ENCODE assay signal across 8 mouse cellular contexts in the genomic region with DNA sequence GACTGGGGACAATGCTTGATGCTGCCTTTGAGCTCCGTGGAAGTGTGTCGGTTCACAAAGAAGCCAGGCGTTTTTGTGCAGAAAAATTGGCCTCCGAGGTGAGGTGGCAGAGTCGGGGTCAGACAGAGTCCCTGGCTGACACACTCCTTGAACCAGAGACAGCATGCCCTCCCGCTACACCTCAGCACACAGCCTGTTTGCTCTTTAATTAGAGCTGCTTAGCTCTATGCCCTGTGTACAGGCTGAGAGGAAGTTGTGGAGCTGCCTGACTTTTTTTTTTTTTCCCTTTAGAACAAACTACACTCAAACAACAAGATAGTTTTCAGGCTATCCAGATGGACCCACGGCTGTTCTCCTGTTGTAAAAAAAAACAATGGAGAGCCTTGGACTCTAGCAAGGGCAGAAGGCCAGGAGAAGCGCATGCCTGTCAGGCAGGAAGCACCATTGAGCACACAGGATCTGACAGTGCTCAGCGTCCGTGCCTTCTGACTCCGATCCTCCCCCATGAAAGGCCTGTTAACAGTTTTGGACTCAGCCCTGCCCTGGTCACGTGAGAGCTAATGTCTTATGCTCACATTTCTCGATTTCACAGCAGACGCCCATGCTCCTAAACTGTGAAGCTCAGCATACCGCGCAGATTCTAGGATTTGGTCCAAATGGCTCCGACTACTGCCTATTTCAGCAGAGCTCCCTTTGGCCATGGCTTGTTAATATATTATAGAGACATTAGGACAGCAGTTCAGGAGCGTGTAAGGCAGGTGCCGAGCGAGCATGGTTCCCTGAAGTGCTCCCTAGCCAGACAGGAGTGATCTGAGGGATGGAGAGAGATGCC. TPM values are rescaled to one million over a fixed set of nuclear protein-coding genes. Genes with fewer than 3 reads are reported as not detected.
DNase-seq lines count a peak whose midpoint lies in the region; ATAC-seq and TF ChIP-seq lines count a peak whose summit lies in the region.

No protein-coding gene starts in this region.

- H3K27ac ChIP-seq in forebrain, embryonic 14.5 days (ENCODE audit: low read depth, low read length) = no peak overlapping the region
- H3K27ac ChIP-seq in midbrain, postnatal 0 days (ENCODE audit: low read depth, low read length) = no peak overlapping the region

- H3K4me1 ChIP-seq in forebrain, embryonic 14.5 days (ENCODE audit: control insufficient read depth, insufficient read depth, low read length) = peaks cover 7% of the 10 kb centered on the region
- no peaks in the 10 kb centered on the region; the same call in 1 of the 2 replicates for H3K4me1 ChIP-seq in midbrain, postnatal 0 days (ENCODE audit: insufficient read depth, low read length)

- 34% methylated on average over 20 of the region's 20 CpGs for WGBS in forebrain, embryonic 14.5 days
- 31% methylated on average over 20 of the region's 20 CpGs for WGBS in midbrain, postnatal 0 days

- no peaks in the 10 kb centered on the region for H3K27me3 ChIP-seq in forebrain, embryonic 14.5 days (replicated peaks; ENCODE audit: control insufficient read depth, insufficient read depth, low read length)
- 0 out of 2 replicates have a peak, but pooled peaks cover 3% of the 10 kb centered on the region for H3K27me3 ChIP-seq in midbrain, postnatal 0 days (ENCODE audit: insufficient read depth, low read length)

- no peaks in the 10 kb centered on the region for H3K36me3 ChIP-seq in forebrain, embryonic 14.5 days (ENCODE audit: control insufficient read depth, insufficient read depth, low read length)
- no peaks in the 10 kb centered on the region for H3K36me3 ChIP-seq in midbrain, postnatal 0 days (ENCODE audit: insufficient read depth, low read length)

- TF ChIP-seq CTCF in midbrain, postnatal 0 days (IDR thresholded peaks at IDR 0.05) = no peak

- H3K4me2 ChIP-seq in forebrain, embryonic 14.5 days (ENCODE audit: low read length) = no peak overlapping the region
- H3K4me2 ChIP-seq in midbrain, postnatal 0 days (ENCODE audit: low read depth, low read length, poor library complexity, severe bottlenecking) = 0 out of 2 replicates have a peak overlapping the region, but pooled peaks have one; percentile 9

- no peaks in the 10 kb centered on the region for H3K9me3 ChIP-seq in forebrain, embryonic 14.5 days (replicated peaks; ENCODE audit: control insufficient read depth, low read length)
- H3K9me3 ChIP-seq in midbrain, postnatal 0 days (ENCODE audit: low read length) = no peaks in the 10 kb centered on the region

- ATAC-seq in forebrain, embryonic 14.5 days = peak; percentile 54; the same call in 1 of the 2 replicates
- peak; percentile 58; the same call in 1 of the 2 replicates for ATAC-seq in midbrain, postnatal 0 days (ENCODE audit: low FRiP score)
- ATAC-seq in granulocyte monocyte progenitor cell, adult 5-6 weeks (replicated peaks; ENCODE audit: poor library complexity, severe bottlenecking) = no peak

- H3K9ac ChIP-seq in forebrain, embryonic 14.5 days (ENCODE audit: low read length) = peak overlapping the region; percentile 6; the same call in 1 of the 2 replicates
- H3K9ac ChIP-seq in midbrain, postnatal 0 days (replicated peaks; ENCODE audit: low read length, poor library complexity, severe bottlenecking) = no peak overlapping the region

- peak; percentile 53 for DNase-seq in urinary bladder, postnatal 14 days (ENCODE audit: low spot score)
- no peak for DNase-seq in urinary bladder, postnatal 25 days (ENCODE audit: low spot score)
- DNase-seq in forebrain, embryonic 14.5 days (ENCODE audit: low spot score) = peak; percentile 55
- peak; percentile 40 for DNase-seq in heart, postnatal 4 days
- peak; percentile 41 to 50 for DNase-seq in left cerebral cortex, adult 18-20 months (ENCODE audit: low spot score in 2 of 2)
- peak; percentile 79 for DNase-seq in midbrain, postnatal 0 days (ENCODE audit: low spot score)
- no peak for DNase-seq in thymus, postnatal 25 days

- no peak overlapping the region for H3K4me3 ChIP-seq in forebrain, embryonic 14.5 days (ENCODE audit: low read depth, low read length)
- H3K4me3 ChIP-seq in midbrain, postnatal 0 days (ENCODE audit: low read depth, low read length) = no peak overlapping the region

RNA-seq across cellular contexts. Expression of gene Nmnat3, which starts 42.3 kb away (rescaled TPM):
- polyA plus RNA-seq in forebrain, embryonic 14.5 days (2014; fragmentation: Nextera tagmentation; extraction: Ambion mirVana) = 2.5 and 2.8 TPM in 2 replicates
- 1 to 10 TPM; 9.1 to 9.8 TPM for total RNA-seq in heart, postnatal 4 days (2021)
- total RNA-seq in left cerebral cortex, adult 18-20 months (2021) = 1 to 10 TPM; 1.7 to 2.3 TPM
- 0.88 and 1.6 TPM in 2 replicates for total RNA-seq in midbrain, postnatal 0 days (2014; rRNA removed)
- 1.0 and 1.5 TPM in 2 replicates for polyA plus RNA-seq in midbrain, postnatal 0 days (2015; fragmentation: Nextera tagmentation; extraction: Ambion mirVana)
- total RNA-seq in granulocyte monocyte progenitor cell, adult 5-6 weeks (2014; fragmentation: Nextera tagmentation) = 18.2 and 23.5 TPM in 2 replicates
- 18.3 and 25.1 TPM in 2 replicates for total RNA-seq in granulocyte monocyte progenitor cell, adult 5-6 weeks (2017)

Comparison
In these comparisons a context has a peak if more than half of its experiments do, and no peak if none do; other contexts are left out.
1. DNase-seq: peak in urinary bladder, postnatal 14 days (single experiment), forebrain, embryonic 14.5 days (single experiment), heart, postnatal 4 days (single experiment), left cerebral cortex, adult 18-20 months (2 of 2) and midbrain, postnatal 0 days (single experiment); none in urinary bladder, postnatal 25 days (single experiment) and thymus, postnatal 25 days (single experiment).